Mouse (Mus musculus): ENCODE data around the gene Als2cr12. TPM values are rescaled to one million over a fixed set of nuclear protein-coding genes. Genes with fewer than 3 reads are reported as not detected.
A peak's percentile ranks its signal among the peaks of the same experiment; 100 is the strongest.

Gene Als2cr12
- polyA plus RNA-seq, 1 experiment from 2014 or later = not detected

DNA sequence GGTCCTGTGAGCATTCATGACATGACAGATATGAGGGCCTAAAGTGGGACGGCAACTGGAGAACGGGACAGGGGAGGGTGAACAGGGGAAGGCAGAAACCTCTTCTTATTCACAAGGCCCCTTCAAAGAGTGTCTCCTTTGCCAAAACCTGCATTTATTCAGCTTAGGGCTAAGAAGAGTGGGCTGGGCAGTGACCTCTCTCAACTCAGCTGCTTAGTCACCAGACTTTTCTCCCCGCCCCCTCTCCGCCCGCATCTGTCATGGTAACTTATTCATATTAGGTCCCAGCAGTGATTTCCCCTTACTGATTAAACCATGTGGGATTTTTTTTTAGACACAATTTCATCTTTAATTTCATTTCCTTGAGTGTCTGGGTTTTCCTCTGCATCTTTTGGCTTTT is 30.0 kb upstream of the Als2cr12 start:
- WGBS = 82% methylated on average over 5 of the region's 5 CpGs
- Histone ChIP-seq H3K4me3 (replicated peaks) (no peak overlapping the region), H3K4me1 (peaks cover 19% of the 10 kb centered on the region), H3K4me2 (no peak overlapping the region), H3K9me3 (replicated peaks) (no peaks in the 10 kb centered on the region), H3K27me3 (no peaks in the 10 kb centered on the region), H3K36me3 (peaks cover 61% of the 10 kb centered on the region), H3K9ac (no peak overlapping the region), H3K27ac (no peak overlapping the region)
- no peak for ATAC-seq (replicated peaks; ENCODE audit: low FRiP score)

DNA sequence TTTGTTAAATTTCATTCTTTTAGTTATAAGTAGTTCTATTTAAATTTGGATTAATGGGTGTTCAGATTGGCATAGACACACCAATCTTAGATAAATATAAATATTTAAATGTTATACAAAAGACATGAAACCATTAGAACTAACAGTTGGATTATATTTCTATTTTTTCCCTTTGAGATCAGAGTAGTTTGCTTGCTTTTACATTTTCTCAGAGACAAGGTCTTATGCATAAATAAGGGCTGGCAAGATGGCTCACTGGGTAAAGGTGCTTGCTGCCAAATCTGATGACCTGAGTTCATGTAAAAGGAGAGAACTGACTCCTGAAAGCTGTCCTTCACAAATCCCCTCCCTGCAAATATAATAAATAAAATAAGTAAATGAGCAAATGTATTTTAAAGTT is 29.3 kb upstream of the Als2cr12 start:
- H3K4me3 ChIP-seq (replicated peaks) = no peak overlapping the region
- no peaks in the 10 kb centered on the region for H3K9me3 ChIP-seq (replicated peaks)
- H3K4me1 ChIP-seq = peaks cover 19% of the 10 kb centered on the region
- H3K27ac ChIP-seq = no peak overlapping the region
- no peak for ATAC-seq (replicated peaks; ENCODE audit: low FRiP score)
- no peak overlapping the region for H3K4me2 ChIP-seq
- H3K27me3 ChIP-seq = no peaks in the 10 kb centered on the region
- no peak overlapping the region for H3K9ac ChIP-seq
- H3K36me3 ChIP-seq = peaks cover 58% of the 10 kb centered on the region

DNA sequence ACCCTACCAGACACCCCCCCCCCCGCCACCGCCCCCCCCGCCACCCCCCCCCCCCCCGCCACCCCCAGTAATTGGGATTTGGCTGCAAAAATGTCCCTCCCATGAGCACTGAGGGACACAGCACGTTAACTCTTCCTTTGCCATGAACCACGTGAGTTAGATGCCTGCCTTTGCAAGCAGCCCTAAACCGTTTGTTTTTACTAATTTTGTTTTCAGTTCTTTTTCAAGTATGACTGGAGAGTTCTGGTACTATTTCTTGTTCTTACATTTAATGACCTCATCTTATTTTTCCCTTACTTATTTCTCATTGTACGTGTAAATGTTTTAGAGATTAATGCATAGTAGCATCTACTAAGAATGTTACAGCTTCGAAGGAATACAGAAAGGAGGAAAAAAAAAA is 28.7 kb upstream of the Als2cr12 start:
- H3K4me1 ChIP-seq = peaks cover 19% of the 10 kb centered on the region
- H3K27ac ChIP-seq = no peak overlapping the region
- WGBS = 38% methylated on average over 7 of the region's 9 CpGs
- H3K9me3 ChIP-seq (replicated peaks) = no peaks in the 10 kb centered on the region
- H3K4me2 ChIP-seq = no peak overlapping the region; the same call in 1 of the 2 replicates
- H3K4me3 ChIP-seq (replicated peaks) = no peak overlapping the region
- H3K36me3 ChIP-seq = peaks cover 57% of the 10 kb centered on the region
- no peak overlapping the region for H3K9ac ChIP-seq
- H3K27me3 ChIP-seq = no peaks in the 10 kb centered on the region
- ATAC-seq (replicated peaks; ENCODE audit: low FRiP score) = no peak

DNA sequence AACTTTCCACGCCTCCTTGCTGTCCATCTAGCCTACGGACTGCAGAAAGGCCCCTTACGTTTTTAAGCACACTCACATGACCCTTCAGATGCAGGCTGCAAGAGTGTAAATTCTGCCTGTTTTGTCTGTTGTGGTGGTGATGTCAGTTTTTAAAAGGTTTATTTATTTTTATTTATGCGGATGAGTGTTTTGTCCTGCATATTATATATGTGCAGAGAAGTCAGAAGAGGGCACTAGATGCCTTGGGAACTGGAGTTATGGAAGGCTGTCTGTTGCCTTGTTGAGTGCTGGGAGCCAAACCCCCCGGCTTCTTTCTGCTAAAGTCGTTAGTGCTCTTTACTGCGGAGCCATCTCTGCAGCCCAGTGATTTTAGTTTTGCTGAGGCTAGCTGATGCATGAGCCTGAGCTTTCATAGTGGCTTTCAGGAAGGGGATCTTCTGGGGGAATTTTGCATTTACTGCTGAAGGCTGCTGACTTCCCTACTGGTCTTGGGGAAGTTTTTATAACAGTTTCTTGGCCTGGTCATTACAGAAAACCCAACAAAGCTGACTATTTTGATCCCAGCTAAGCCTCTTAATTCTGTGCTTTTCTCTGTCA is 28.1 kb upstream of the Als2cr12 start:
- Histone ChIP-seq H3K9me3 (replicated peaks) (no peaks in the 10 kb centered on the region), H3K4me3 (replicated peaks) (no peak overlapping the region), H3K36me3 (peaks cover 57% of the 10 kb centered on the region), H3K27ac (peak overlapping the region; percentile 41), H3K27me3 (no peaks in the 10 kb centered on the region), H3K9ac (no peak overlapping the region), H3K4me1 (peaks cover 21% of the 10 kb centered on the region), H3K4me2 (peak overlapping the region; percentile 28)
- 35% methylated on average over 7 of the region's 7 CpGs for WGBS
- ATAC-seq (replicated peaks; ENCODE audit: low FRiP score) = no peak

DNA sequence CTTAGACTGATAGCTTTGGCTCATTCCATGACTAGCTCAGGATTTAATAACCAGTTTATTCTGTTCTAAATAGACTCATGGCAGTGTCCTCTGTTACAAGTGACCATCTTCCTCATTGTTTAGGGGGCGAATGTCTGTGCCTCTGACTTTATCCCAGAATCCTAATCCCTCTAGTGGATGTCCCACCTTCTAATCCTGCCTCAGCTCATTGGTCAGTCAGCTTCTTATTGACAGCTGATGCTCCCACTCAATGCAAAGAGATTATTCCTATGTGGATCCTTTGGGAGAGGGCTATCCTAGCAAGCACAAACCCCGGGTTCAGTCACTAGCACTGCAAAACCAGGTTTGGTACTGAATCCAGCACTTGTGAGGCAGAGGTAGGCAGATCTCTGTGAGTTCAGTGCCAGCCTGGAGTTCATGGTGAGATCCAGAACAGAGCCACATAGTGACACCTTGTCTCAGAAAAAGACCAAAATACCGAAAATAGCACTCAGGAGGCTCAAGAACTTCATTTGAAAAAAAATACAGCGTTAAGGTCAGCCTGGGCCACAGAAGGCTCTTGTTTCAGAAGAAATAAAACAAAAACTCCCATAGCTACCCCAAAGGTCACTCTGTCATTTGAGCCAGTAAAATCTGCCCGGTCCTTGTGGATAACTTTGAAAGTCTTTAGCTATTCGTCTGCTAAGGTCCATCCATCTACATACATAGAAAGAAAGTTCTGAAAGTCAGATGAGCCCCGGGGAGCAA is 27.4 kb upstream of the Als2cr12 start:
- Histone ChIP-seq H3K27ac (peak overlapping the region; percentile 41), H3K9me3 (replicated peaks) (no peaks in the 10 kb centered on the region), H3K9ac (no peak overlapping the region), H3K36me3 (peaks cover 51% of the 10 kb centered on the region), H3K27me3 (no peaks in the 10 kb centered on the region), H3K4me2 (peak overlapping the region; percentile 28), H3K4me3 (replicated peaks) (no peak overlapping the region), H3K4me1 (peaks cover 26% of the 10 kb centered on the region)
- 33% methylated on average over 7 of the region's 7 CpGs for WGBS
- 0 out of 2 replicates have a peak, but pooled peaks have one; percentile 17 for ATAC-seq (replicated peaks; ENCODE audit: low FRiP score)

DNA sequence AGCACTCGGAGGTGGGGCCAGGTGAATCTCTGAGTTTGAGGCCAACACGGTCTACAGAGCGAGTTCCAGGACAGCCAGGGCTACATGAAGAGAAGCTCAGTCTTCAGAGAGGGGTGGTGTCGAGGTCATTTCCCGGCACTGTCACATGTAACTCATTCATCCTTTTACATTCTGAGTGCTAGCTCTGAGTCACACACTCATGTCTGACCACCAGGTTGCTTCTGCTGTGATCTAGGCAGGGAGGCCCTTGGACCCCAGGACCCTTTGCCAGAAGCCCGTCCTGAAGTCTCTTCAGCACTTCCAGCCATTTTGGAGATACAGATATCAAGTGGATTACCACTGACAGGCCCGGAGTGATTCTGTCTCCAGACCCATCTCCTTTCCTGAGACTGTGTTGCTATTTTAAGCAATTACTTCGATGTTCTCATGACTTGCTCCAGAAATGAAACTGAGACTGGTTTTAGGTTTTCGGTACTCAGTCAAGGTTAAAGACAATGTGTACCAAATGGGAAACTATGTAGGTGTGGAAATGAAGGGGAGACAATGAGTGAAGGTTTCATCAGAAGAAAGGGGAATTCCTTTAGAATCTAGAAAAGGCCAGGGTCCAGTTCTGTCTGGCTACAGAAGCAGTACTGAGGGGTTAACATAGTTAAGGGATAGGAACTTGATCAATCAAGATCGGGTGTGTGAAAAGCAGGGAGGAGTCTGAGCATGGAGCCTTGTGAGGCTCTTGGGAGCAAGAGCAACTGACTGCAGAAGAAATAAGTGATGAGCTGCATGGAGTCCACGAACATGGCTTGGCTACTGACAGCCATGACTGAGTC is 26.5 kb upstream of the Als2cr12 start:
- no peak overlapping the region for H3K27ac ChIP-seq
- no peak overlapping the region for H3K4me2 ChIP-seq
- ATAC-seq (replicated peaks; ENCODE audit: low FRiP score) = no peak
- peaks cover 50% of the 10 kb centered on the region for H3K36me3 ChIP-seq
- H3K4me1 ChIP-seq = peaks cover 26% of the 10 kb centered on the region
- WGBS = 86% methylated on average over 11 of the region's 11 CpGs
- no peak overlapping the region for H3K4me3 ChIP-seq (replicated peaks)
- no peaks in the 10 kb centered on the region for H3K9me3 ChIP-seq (replicated peaks)
- no peaks in the 10 kb centered on the region for H3K27me3 ChIP-seq
- H3K9ac ChIP-seq = no peak overlapping the region

DNA sequence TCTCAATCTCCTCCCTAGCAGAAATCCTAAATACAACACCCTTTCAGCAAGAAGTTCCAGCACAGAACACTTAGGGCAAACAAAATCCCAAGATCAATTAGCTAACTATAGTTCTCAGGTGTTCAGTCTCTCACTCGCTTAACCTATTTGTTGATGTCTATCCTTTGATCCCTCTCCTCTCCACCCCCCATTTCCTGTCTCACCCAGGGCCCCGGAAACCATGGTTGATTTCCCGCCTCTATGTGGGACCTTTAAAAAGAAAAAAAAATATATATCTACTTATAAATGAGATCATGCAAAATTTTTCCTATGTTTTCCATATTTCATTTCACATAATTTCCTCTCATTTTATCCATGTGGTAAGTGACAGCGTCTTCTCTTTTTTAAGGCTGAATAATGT is 25.2 kb upstream of the Als2cr12 start:
- Histone ChIP-seq H3K9me3 (replicated peaks) (no peaks in the 10 kb centered on the region), H3K36me3 (peaks cover 50% of the 10 kb centered on the region), H3K9ac (no peak overlapping the region), H3K27ac (no peak overlapping the region), H3K27me3 (no peaks in the 10 kb centered on the region), H3K4me3 (replicated peaks) (no peak overlapping the region), H3K4me1 (peaks cover 31% of the 10 kb centered on the region), H3K4me2 (no peak overlapping the region)
- no peak for ATAC-seq (replicated peaks; ENCODE audit: low FRiP score)
- 82% methylated on average over 4 of the region's 4 CpGs for WGBS

DNA sequence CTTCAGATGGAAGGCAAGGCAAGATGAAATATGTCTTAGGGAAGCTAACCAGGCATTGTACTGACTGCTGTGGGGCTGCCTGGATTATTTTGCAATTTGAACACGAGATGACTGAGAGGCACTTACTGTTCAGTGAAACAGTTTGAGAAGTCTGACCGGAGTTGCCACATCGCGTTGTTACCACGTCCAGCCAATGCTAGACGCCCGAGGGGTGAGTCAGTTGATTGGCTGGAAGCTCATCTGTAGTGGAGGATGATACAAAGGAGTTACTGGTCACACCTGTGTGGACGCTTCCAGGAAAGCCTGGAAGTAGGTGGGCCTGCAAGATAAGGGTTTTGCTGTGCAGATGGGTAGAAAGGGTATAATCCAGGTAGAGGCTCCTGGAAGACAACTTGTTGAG is 24.3 kb upstream of the Als2cr12 start:
- no peak overlapping the region for H3K27ac ChIP-seq
- no peaks in the 10 kb centered on the region for H3K9me3 ChIP-seq (replicated peaks)
- no peak for ATAC-seq (replicated peaks; ENCODE audit: low FRiP score)
- H3K4me2 ChIP-seq = no peak overlapping the region
- 86% methylated on average over 8 of the region's 8 CpGs for WGBS
- H3K27me3 ChIP-seq = no peaks in the 10 kb centered on the region
- H3K4me3 ChIP-seq (replicated peaks) = no peak overlapping the region
- no peak overlapping the region for H3K9ac ChIP-seq
- H3K36me3 ChIP-seq = peaks cover 53% of the 10 kb centered on the region
- peaks cover 36% of the 10 kb centered on the region for H3K4me1 ChIP-seq

DNA sequence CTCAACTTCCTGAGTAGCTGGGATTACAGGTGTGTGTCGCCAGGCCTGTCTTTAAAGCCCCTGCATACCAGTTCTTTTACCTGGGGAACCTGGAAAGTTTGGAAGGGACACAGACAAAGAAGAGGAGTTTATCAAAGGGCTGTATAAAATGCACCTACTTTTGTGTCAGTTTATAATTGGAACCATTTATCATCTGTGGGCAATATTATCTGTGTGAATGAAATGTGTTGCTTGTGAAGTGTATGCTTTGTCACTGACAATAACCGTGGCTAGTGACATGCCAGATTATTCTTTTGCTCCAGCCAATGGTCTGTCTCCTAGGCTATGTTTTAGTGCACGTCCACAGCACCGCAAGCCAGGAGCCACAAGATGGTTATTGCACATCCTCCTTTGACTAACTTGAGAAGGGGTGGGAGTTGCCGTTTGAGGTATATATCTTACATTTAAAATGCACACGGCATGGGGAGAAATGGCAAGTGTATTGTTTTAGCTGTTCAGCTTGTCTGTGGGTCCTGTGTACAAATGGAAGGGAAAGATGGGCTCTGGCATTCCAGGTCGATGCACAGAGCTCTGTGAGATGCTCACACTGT is 23.7 kb upstream of the Als2cr12 start:
- Histone ChIP-seq H3K4me3 (replicated peaks) (no peak overlapping the region), H3K4me1 (peaks cover 41% of the 10 kb centered on the region), H3K27ac (no peak overlapping the region), H3K9ac (no peak overlapping the region), H3K36me3 (peaks cover 59% of the 10 kb centered on the region), H3K27me3 (no peaks in the 10 kb centered on the region), H3K4me2 (no peak overlapping the region), H3K9me3 (replicated peaks) (no peaks in the 10 kb centered on the region)
- 79% methylated on average over 7 of the region's 7 CpGs for WGBS
- no peak for ATAC-seq (replicated peaks; ENCODE audit: low FRiP score)

DNA sequence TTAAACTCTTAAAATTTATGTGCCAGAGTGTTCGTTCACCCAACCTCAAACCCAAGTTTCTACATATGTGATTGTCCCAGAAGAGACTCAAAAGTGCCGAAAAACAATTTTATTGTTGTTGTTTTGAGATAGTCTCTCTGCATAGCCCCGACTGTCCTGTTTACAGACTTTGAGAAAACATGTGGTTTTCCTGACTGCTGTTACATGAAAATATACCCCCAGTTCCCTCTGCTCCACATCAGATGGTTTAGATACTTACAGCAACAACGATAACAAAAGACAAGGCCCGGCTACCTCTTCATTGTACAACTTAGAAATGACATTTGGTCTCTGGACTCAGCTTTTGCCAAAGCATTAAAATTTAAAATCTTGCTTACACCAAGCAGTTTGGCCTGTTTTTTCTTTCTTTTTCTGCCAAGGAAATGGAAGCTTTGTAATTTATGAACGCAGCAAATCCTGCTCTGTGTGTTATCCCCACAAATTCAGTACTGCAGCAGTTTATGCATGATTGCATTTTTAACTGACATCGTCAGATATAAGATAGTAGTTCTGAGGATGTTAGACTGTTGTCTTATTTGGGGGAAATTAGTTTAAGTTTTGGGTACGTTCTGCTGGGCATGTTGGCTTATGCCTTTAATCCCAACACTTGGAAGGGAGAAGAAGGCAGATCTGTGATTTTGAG is 21.9 kb upstream of the Als2cr12 start:
- no peaks in the 10 kb centered on the region for H3K27me3 ChIP-seq
- no peak overlapping the region for H3K4me2 ChIP-seq
- H3K27ac ChIP-seq = no peak overlapping the region
- WGBS = 89% methylated on average over 8 of the region's 8 CpGs
- peaks cover 57% of the 10 kb centered on the region for H3K36me3 ChIP-seq
- no peak for ATAC-seq (replicated peaks; ENCODE audit: low FRiP score)
- H3K9ac ChIP-seq = no peak overlapping the region
- peaks cover 33% of the 10 kb centered on the region for H3K4me1 ChIP-seq
- H3K4me3 ChIP-seq (replicated peaks) = no peak overlapping the region
- no peaks in the 10 kb centered on the region for H3K9me3 ChIP-seq (replicated peaks)

DNA sequence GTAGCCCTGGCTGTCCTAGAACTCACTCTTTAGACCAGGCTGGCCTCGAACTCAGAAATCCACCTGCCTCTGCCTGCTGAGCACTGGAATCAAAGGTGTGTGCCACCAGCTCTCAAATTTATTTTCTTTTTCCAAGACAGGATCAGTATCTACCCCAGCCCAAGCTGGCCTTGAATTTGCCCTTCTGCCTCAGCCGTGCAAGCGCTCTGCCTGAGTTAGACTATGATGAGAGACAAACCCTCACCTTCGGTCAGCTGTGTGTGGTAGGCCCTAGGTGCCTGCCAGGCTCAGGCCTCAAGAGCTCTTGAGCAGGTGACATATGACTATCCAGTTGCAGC is 21.1 kb upstream of the Als2cr12 start:
- no peaks in the 10 kb centered on the region for H3K27me3 ChIP-seq
- 91% methylated on average over 4 of the region's 4 CpGs for WGBS
- no peak overlapping the region for H3K9ac ChIP-seq
- no peak overlapping the region for H3K4me3 ChIP-seq (replicated peaks)
- no peaks in the 10 kb centered on the region for H3K9me3 ChIP-seq (replicated peaks)
- H3K36me3 ChIP-seq = peaks cover 48% of the 10 kb centered on the region
- H3K4me2 ChIP-seq = no peak overlapping the region
- peaks cover 36% of the 10 kb centered on the region for H3K4me1 ChIP-seq
- no peak for ATAC-seq (replicated peaks; ENCODE audit: low FRiP score)
- no peak overlapping the region for H3K27ac ChIP-seq

Data from kidney, embryonic 15.5 days (tissue).